Mouse (Mus musculus): ENCODE measurements at regions not wholly inside any gene's neighbourhood (a gene's known extent, or its start where the extent isn't known, plus 50 kb on each side); places are given as distances from the start of the nearest gene placed in this dataset.

- TF ChIP-seq CTCF (IDR thresholded peaks at IDR 0.05; ENCODE audit: extremely low read depth, insufficient read depth, low read length) (no peak), POLR2A (IDR thresholded peaks at IDR 0.05; ENCODE audit: extremely low read depth, insufficient read depth, low read length) (no peak)
Measured at GRCm38 (mm10) chr10:8653651-8654050, 135.0 kb upstream of the Ust start.

All from cortical plate, adult 2 months (tissue).